Mouse (Mus musculus): ENCODE measurements around the gene Rpl10a. TPM values are rescaled to one million over a fixed set of nuclear protein-coding genes. Genes with fewer than 3 reads are reported as not detected.
A peak's percentile ranks its signal among the peaks of the same experiment; 100 is the strongest.

The Rpl10a gene
- polyA plus RNA-seq, 1 experiment: 1,141 TPM

- no peak for TF ChIP-seq POLR2A (IDR thresholded peaks at IDR 0.05; ENCODE audit: borderline replicate concordance, control insufficient read depth, low read depth, low read length)
- no peak for TF ChIP-seq CTCF (IDR thresholded peaks at IDR 0.05; ENCODE audit: control insufficient read depth, insufficient read depth, low read length)
- Histone ChIP-seq H3K4me3 (replicated peaks; ENCODE audit: control insufficient read depth, low read depth, low read length) (no peak overlapping the region), H3K4me1 (ENCODE audit: control insufficient read depth, insufficient read depth, low read length) (peaks cover 2% of the 10 kb centered on the region; the same call in 1 of the 2 replicates), H3K27ac (ENCODE audit: control insufficient read depth, insufficient read depth, low read depth, low read length, poor library complexity) (no peak overlapping the region)
- WGBS: 69% methylated on average over 5 of the region's 5 CpGs
Measured at GRCm38 (mm10) chr17:28286964-28287363, 41.3 kb upstream of the Rpl10a start.

- WGBS: 23% methylated on average over 8 of the region's 8 CpGs
- Histone ChIP-seq H3K4me3 (replicated peaks; ENCODE audit: control insufficient read depth, low read depth, low read length) (no peak overlapping the region), H3K27ac (ENCODE audit: control insufficient read depth, insufficient read depth, low read depth, low read length, poor library complexity) (no peak overlapping the region), H3K4me1 (ENCODE audit: control insufficient read depth, insufficient read depth, low read length) (peaks cover 2% of the 10 kb centered on the region; the same call in 1 of the 2 replicates)
- TF ChIP-seq POLR2A (IDR thresholded peaks at IDR 0.05; ENCODE audit: borderline replicate concordance, control insufficient read depth, low read depth, low read length): no peak
- no peak for TF ChIP-seq CTCF (IDR thresholded peaks at IDR 0.05; ENCODE audit: control insufficient read depth, insufficient read depth, low read length)
Measured at GRCm38 (mm10) chr17:28287578-28287977, 40.7 kb upstream of the Rpl10a start.

GRCm38 (mm10) chr17:28287980-28288379 lies 40.3 kb upstream of the Rpl10a start:
- H3K4me3 ChIP-seq (replicated peaks; ENCODE audit: control insufficient read depth, low read depth, low read length): no peak overlapping the region
- TF ChIP-seq POLR2A (IDR thresholded peaks at IDR 0.05; ENCODE audit: borderline replicate concordance, control insufficient read depth, low read depth, low read length) (no peak), CTCF (IDR thresholded peaks at IDR 0.05; ENCODE audit: control insufficient read depth, insufficient read depth, low read length) (peak; percentile 33)
- 23% methylated on average over 5 of the region's 5 CpGs for WGBS
- H3K27ac ChIP-seq (ENCODE audit: control insufficient read depth, insufficient read depth, low read depth, low read length, poor library complexity): no peak overlapping the region
- peaks cover 2% of the 10 kb centered on the region; the same call in 1 of the 2 replicates for H3K4me1 ChIP-seq (ENCODE audit: control insufficient read depth, insufficient read depth, low read length)

- TF ChIP-seq CTCF (IDR thresholded peaks at IDR 0.05; ENCODE audit: control insufficient read depth, insufficient read depth, low read length) (no peak), POLR2A (IDR thresholded peaks at IDR 0.05; ENCODE audit: borderline replicate concordance, control insufficient read depth, low read depth, low read length) (no peak)
- H3K4me1 ChIP-seq (ENCODE audit: control insufficient read depth, insufficient read depth, low read length): peaks cover 6% of the 10 kb centered on the region
- 47% methylated on average over 3 of the region's 3 CpGs for WGBS
- no peak overlapping the region for H3K27ac ChIP-seq (ENCODE audit: control insufficient read depth, insufficient read depth, low read depth, low read length, poor library complexity)
- H3K4me3 ChIP-seq (replicated peaks; ENCODE audit: control insufficient read depth, low read depth, low read length): no peak overlapping the region
Measured at GRCm38 (mm10) chr17:28290262-28290661, 38.0 kb upstream of the Rpl10a start.

- 43% methylated on average over 11 of the region's 11 CpGs for WGBS
- Histone ChIP-seq H3K4me1 (ENCODE audit: control insufficient read depth, insufficient read depth, low read length) (peaks cover 6% of the 10 kb centered on the region), H3K4me3 (replicated peaks; ENCODE audit: control insufficient read depth, low read depth, low read length) (no peak overlapping the region), H3K27ac (ENCODE audit: control insufficient read depth, insufficient read depth, low read depth, low read length, poor library complexity) (no peak overlapping the region)
- TF ChIP-seq CTCF (IDR thresholded peaks at IDR 0.05; ENCODE audit: control insufficient read depth, insufficient read depth, low read length) (no peak), POLR2A (IDR thresholded peaks at IDR 0.05; ENCODE audit: borderline replicate concordance, control insufficient read depth, low read depth, low read length) (no peak)
Measured at GRCm38 (mm10) chr17:28290671-28291070, 37.6 kb upstream of the Rpl10a start.

- Histone ChIP-seq H3K27ac (ENCODE audit: control insufficient read depth, insufficient read depth, low read depth, low read length, poor library complexity) (no peak overlapping the region), H3K4me3 (replicated peaks; ENCODE audit: control insufficient read depth, low read depth, low read length) (no peak overlapping the region), H3K4me1 (ENCODE audit: control insufficient read depth, insufficient read depth, low read length) (peaks cover 6% of the 10 kb centered on the region)
- TF ChIP-seq POLR2A (IDR thresholded peaks at IDR 0.05; ENCODE audit: borderline replicate concordance, control insufficient read depth, low read depth, low read length): no peak
- no peak for TF ChIP-seq CTCF (IDR thresholded peaks at IDR 0.05; ENCODE audit: control insufficient read depth, insufficient read depth, low read length)
- WGBS: 11% methylated on average over 7 of the region's 7 CpGs
Measured at GRCm38 (mm10) chr17:28291346-28291745, 36.9 kb upstream of the Rpl10a start.

GRCm38 (mm10) chr17:28293716-28294115 lies 34.6 kb upstream of the Rpl10a start:
- Histone ChIP-seq H3K27ac (ENCODE audit: control insufficient read depth, insufficient read depth, low read depth, low read length, poor library complexity) (no peak overlapping the region), H3K4me1 (ENCODE audit: control insufficient read depth, insufficient read depth, low read length) (peaks cover 6% of the 10 kb centered on the region), H3K4me3 (replicated peaks; ENCODE audit: control insufficient read depth, low read depth, low read length) (no peak overlapping the region)
- TF ChIP-seq POLR2A (IDR thresholded peaks at IDR 0.05; ENCODE audit: borderline replicate concordance, control insufficient read depth, low read depth, low read length): no peak
- no peak for TF ChIP-seq CTCF (IDR thresholded peaks at IDR 0.05; ENCODE audit: control insufficient read depth, insufficient read depth, low read length)
- 38% methylated on average over 4 of the region's 4 CpGs for WGBS

GRCm38 (mm10) chr17:28294449-28295333 lies 33.6 kb upstream of the Rpl10a start:
- no peak overlapping the region for H3K27ac ChIP-seq (ENCODE audit: control insufficient read depth, insufficient read depth, low read depth, low read length, poor library complexity)
- TF ChIP-seq POLR2A (IDR thresholded peaks at IDR 0.05; ENCODE audit: borderline replicate concordance, control insufficient read depth, low read depth, low read length) (0 out of 2 replicates have a peak, but pooled peaks have one; percentile 26), CTCF (IDR thresholded peaks at IDR 0.05; ENCODE audit: control insufficient read depth, insufficient read depth, low read length) (no peak)
- whole genome bisulfite sequencing: 25% methylated on average over 17 of the region's 17 CpGs

More at GRCm38 (mm10) chr17:28294449-28295333, 33.6 kb upstream of the Rpl10a start:
- no peak overlapping the region for H3K4me3 ChIP-seq (replicated peaks; ENCODE audit: control insufficient read depth, low read depth, low read length)
- peaks cover 6% of the 10 kb centered on the region for H3K4me1 ChIP-seq (ENCODE audit: control insufficient read depth, insufficient read depth, low read length)
